Mouse (Mus musculus): ENCODE results near the gene Itga11.

Gene Itga11

DNA sequence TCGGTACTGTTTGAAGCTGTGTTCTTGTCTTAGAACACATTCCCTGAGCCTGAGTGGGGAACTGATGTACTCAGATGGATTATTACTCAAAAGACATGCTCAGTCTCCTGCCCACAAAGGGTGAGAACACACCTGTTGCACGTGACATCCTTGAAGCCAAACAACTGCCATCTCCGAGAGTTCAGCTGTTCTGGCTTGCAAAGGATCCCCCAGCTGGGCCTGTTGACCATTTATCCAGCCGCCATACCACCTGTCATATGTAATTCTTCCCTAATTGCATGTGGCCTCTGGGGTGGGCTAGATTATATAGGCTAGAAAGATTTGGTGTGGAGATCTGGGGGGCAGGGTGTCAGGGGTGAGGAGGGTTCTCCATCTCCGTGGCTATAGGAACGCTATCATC, 143.2 kb downstream of the Itga11 start:
- no peak for DNase-seq

DNA sequence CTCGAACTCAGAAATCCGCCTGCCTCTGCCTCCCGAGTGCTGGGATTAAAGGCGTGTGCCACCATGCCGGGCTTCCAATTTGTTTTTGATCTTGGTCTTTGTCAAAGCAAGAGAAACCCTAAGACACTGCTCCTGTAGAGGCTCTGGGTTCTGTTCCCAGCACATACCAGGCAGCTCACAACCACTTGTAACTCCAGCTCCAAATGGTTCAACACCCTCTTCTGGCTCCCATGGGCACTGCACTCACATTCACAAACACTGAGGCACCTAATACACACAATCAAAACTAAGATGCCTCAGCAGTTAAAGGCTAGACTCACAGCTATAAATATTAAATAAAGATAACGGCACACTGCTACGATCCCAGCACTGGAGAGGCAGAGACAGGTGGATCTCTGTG, 144.2 kb downstream of the Itga11 start:
- DNase-seq = no peak

DNA sequence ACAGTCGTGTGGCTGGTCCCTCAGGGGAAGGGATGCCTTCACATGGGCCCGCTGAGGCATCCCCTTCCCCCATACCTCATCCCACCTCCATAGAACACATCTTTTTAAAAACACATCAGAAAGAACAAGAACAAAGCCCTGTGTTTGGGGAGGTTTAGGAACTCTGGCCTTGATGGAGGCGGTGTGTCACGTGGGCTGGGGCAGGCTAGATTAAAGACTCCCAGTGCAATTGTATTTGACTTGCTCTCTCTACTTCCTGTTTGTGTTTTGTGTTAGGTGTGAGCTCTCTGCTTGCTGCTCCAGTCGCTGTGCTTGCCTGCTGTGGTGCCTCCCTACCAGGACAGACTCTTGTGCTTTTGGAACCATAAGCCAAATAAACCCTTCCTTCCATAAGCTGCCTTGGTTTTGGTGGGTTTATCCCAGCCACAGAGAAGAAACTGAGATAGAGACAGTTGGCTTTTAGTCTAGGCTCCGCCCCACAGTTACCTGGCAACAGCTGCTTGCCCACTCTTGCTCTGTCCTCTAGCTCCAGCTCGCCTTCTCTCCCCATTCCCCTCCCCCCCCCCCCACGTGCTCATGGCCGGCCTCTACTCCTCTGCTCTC, 148.3 kb downstream of the Itga11 start:
- DNase-seq = no peak

DNA sequence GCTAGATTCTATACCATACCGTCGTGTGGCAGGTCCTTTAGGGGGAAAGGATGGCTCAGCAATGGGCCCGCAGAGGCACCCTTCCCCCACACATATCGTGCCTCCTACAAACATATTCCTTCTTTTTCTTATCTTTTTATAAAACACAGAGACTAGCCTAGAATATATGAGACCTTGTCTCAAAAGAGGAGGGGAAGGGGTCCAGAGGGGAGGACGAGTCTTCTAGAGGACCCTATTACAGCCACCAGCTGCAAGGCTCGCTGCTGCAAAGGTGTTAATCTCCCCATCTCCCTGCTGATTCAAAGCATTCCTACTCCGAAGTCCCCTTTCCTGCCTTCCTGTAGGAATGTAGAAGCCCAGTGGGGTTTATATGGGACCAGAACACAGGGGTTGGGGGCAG, 148.8 kb downstream of the Itga11 start:
- no peak for DNase-seq

DNA sequence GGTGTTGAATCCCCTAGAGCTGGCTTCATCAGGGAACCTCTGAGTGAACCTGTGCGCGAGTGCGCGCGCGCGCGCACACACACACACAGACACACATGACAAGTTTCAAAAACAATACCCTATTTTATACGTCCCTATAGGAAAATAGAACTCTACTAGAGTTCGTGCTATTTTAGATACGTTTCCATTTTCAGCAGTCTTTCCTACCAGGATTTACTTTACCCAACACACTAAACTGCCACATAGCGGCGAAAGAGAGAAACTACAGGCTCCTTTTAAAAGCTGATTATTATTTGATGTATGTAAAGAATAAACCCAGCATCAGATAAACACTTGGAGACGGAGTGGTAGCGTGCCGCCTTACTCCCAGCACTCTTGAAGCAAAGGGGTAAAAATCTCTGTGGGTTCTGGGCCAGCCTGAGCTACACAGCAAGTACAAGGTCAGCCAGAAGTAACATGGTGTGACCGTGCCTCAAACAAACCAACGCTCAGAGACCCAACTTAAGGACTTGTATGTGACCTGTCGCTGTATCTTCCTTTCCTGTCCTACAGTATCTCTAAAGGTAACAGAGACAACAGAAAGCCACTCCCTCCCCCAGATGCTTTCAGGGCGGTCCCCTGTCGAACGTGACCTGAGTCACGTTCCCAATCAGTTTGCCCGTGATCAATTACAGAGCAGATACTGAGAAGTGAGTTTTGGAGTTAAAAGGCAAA, 150.5 kb downstream of the Itga11 start:
- DNase-seq = peak; percentile 57

DNA sequence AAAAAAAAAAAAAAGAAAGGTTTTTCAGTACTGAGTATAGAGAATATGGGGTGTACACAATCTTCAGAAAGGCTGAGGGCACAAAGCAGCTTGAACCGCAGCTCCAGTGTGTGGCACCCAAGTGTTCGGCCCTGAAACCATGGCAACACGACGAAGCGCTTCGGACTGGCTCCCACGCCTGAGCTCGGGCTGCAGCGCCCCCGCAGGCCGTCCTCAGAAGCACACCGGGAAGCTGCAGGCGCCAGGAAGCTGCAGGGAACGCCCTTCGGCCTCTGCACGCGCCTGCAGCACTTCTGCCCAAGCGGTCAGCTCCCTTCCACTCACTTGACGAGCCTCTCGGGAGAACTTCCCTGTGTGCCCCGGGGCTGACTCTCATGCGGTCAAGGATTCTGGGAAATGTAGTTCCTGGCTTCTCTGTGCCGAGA, 151.0 kb downstream of the Itga11 start:
- peak; percentile 98 for DNase-seq

DNA sequence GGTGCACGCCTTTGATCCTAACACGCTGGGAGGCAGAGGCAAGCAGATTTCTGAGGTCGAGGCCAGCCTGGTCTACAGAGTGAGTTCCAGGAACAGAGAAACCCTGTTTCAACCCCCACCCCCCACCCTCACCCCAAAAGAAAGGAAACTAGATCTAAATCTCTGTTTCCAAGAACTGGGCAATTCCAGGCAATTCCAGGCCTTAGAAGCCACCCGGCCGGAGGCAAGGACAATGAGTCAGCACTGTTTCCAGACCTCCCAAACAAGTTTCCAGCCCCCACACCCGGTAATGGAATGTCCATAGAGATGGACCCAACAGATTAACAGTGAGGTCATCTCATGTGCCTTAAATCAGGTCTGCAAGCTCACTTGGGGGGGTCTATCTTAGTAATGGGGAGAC, 152.3 kb downstream of the Itga11 start:
- no peak for DNase-seq
